Mouse (Mus musculus): ENCODE measurements around the gene T. TPM values are rescaled to one million over a fixed set of nuclear protein-coding genes. Genes with fewer than 3 reads are reported as not detected.

The T gene
- total RNA-seq, 2 experiments from 2014 or later: not detected

Other genes with a start within 250 kb of the T start
- gene Ccr6, start 198.4 kb upstream of the T start, total RNA-seq (2021): not detected
- 100 to 1,000 TPM; 319 to 746 TPM for gene Mpc1, start 151.5 kb upstream of the T start, total RNA-seq (2021)
- gene Sft2d1, start 123.3 kb upstream of the T start, total RNA-seq (2021): 10 to 100 TPM; 38.1 to 43.2 TPM
- under 1 TPM; 0.30 to 0.35 TPM for gene Prr18, start 97.0 kb upstream of the T start, total RNA-seq (2021)
- gene T2, start 78.4 kb upstream of the T start, total RNA-seq (2021): not detected
- gene Pde10a, start 90.9 kb downstream of the T start, total RNA-seq (2021): 100 to 1,000 TPM in 1 of 2 experiments, 10 to 100 TPM in 1; 33.0 to 117 TPM
- not detected for gene Gm17087, start 132.5 kb downstream of the T start, total RNA-seq (2021)

Measured in adrenal gland, adult 18-20 months (tissue).